Mouse (Mus musculus) kidney, postnatal 0 days (tissue): ENCODE measurements around the gene Grip1. TPM values are rescaled to one million over a fixed set of nuclear protein-coding genes. Genes with fewer than 3 reads are reported as not detected.

Experiments used
- ATAC-seq: fragments of 200-750 bp; cut with Nextera tagmentation; replicated peaks from 2 replicates; pipeline ENCODE4 v1.8.0; 2017; ENCODE audit warnings: low read depth, moderate number of reproducible peaks, moderate TSS enrichment, moderate library complexity; ENCODE audit not compliant: low FRiP score
- DNase-seq: peaks from one replicate; pipeline ENCODE4 v3.0.0-alpha.2; 2016; ENCODE audit warnings: low spot score
- H3K27ac ChIP-seq: fragments of 300-500 bp; sonication (generic); 2 replicates; pipeline ENCODE4 v1.5.1; 2014; ENCODE audit warnings: mild to moderate bottlenecking
- H3K27me3 ChIP-seq: fragments of 300-500 bp; sonication (generic); 2 replicates; pipeline ENCODE4 v1.6.1; 2014; ENCODE audit warnings: low read length, mixed read lengths; ENCODE audit not compliant: insufficient read depth
- H3K36me3 ChIP-seq: fragments of 300-500 bp; sonication (generic); 2 replicates; pipeline ENCODE4 v1.6.1; 2014; ENCODE audit warnings: low read length, mixed read lengths; ENCODE audit not compliant: insufficient read depth
- H3K4me1 ChIP-seq: fragments of 300-500 bp; sonication (generic); replicated peaks from 2 replicates; pipeline ENCODE4 v1.6.1; 2014; ENCODE audit warnings: antibody characterized with exemption, low read length, mixed read lengths; ENCODE audit not compliant: insufficient read depth
- H3K4me2 ChIP-seq: fragments of 300-500 bp; sonication (generic); 2 replicates; pipeline ENCODE4 v1.6.1; 2014; ENCODE audit warnings: mild to moderate bottlenecking, low read length, moderate library complexity, mixed read lengths
- H3K4me3 ChIP-seq: fragments of 300-500 bp; sonication (generic); replicated peaks from 2 replicates; pipeline ENCODE4 v1.5.1; 2014; ENCODE audit warnings: low read depth, low read length
- H3K9ac ChIP-seq: fragments of 300-500 bp; sonication (generic); 2 replicates; pipeline ENCODE4 v1.6.1; 2014; ENCODE audit warnings: low read depth, low read length
- H3K9me3 ChIP-seq: fragments of 300-500 bp; sonication (generic); replicated peaks from 2 replicates; pipeline ENCODE4 v1.6.1; 2016; ENCODE audit warnings: low read length, inconsistent platforms, mixed read lengths
- CTCF ChIP-seq: IDR thresholded peaks from 2 replicates; pipeline ENCODE4 v1.5.1; 2016; ENCODE audit warnings: antibody characterized with exemption, low read depth, mild to moderate bottlenecking, moderate library complexity
- WGBS: fragments of 180-500 bp; shearing (Covaris S2); extraction: QIAGEN DNeasy Blood & Tissue Kit; methylation state at CpG from one replicate; pipeline ENCODE4 v1.1.7; 2014; 5-methylcytosine and 5-hydroxymethylcytosine counted together
- polyA plus RNA-seq: library from polyadenylated mRNA; unstranded; fragments of >200 nt; fragmentation: Nextera tagmentation; extraction: Ambion mirVana; gene quantifications from 2 replicates; pipeline ENCODE4 v1.2.1, GENCODE M21; 2015

Gene Grip1
- polyA plus RNA-seq, 1 experiment from 2014 or later: 3.1 TPM

DNA sequence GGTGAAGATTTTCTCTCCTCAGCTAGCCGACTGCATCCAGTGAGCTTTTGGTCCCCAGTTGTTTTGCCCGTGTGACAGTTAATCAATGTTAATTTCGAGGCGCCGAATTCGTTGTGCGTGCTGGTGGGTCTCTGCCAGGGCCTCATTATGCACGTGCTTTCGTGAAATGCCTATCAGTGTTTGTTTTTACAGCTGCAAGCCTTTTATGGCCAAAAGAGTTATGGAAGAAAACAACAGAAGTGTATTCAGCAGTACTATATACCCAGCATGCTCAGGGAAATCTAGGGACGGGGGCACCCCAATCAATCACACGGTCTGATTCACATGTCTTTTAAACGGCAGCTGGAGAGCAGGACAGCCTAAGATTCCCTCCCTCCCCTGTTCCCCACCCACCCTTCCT lies 424.7 kb downstream of the Grip1 start:
- no peaks in the 10 kb centered on the region for H3K9me3 ChIP-seq
- ATAC-seq: no peak
- no peak overlapping the region for H3K27ac ChIP-seq
- no peaks in the 10 kb centered on the region for H3K4me1 ChIP-seq
- 30% methylated on average over 12 of the region's 12 CpGs for WGBS
- no peak overlapping the region for H3K9ac ChIP-seq
- no peak overlapping the region for H3K4me2 ChIP-seq
- no peak for TF ChIP-seq CTCF
- H3K4me3 ChIP-seq: no peak overlapping the region
- H3K36me3 ChIP-seq: no peaks in the 10 kb centered on the region
- no peaks in the 10 kb centered on the region for H3K27me3 ChIP-seq
- peak; percentile 2 for DNase-seq

GRCm38 (mm10) chr10:119884591-119884990 lies 431.0 kb downstream of the Grip1 start:
- no peak overlapping the region for H3K4me3 ChIP-seq
- WGBS: 76% methylated on average over 9 of the region's 9 CpGs
- H3K27me3 ChIP-seq: no peaks in the 10 kb centered on the region

GRCm38 (mm10) chr10:119885563-119885962 lies 431.9 kb downstream of the Grip1 start:
- TF ChIP-seq CTCF: peak; percentile 65
- WGBS: 81% methylated on average over 6 of the region's 6 CpGs
- DNase-seq (peak; percentile 59), ATAC-seq (no peak)
- Histone ChIP-seq H3K27me3 (no peaks in the 10 kb centered on the region), H3K36me3 (no peaks in the 10 kb centered on the region), H3K4me3 (no peak overlapping the region), H3K4me1 (no peaks in the 10 kb centered on the region), H3K4me2 (no peak overlapping the region), H3K9ac (no peak overlapping the region), H3K9me3 (no peaks in the 10 kb centered on the region), H3K27ac (no peak overlapping the region)

More at GRCm38 (mm10) chr10:119884591-119884990, 431.0 kb downstream of the Grip1 start:
- no peak for TF ChIP-seq CTCF
- no peaks in the 10 kb centered on the region for H3K9me3 ChIP-seq
- H3K4me2 ChIP-seq: no peak overlapping the region
- no peak overlapping the region for H3K27ac ChIP-seq
- H3K4me1 ChIP-seq: no peaks in the 10 kb centered on the region
- DNase-seq: no peak
- no peaks in the 10 kb centered on the region for H3K36me3 ChIP-seq
- no peak for ATAC-seq
- H3K9ac ChIP-seq: no peak overlapping the region

GRCm38 (mm10) chr10:119886681-119887080 lies 433.1 kb downstream of the Grip1 start:
- Histone ChIP-seq H3K9ac (no peak overlapping the region), H3K27me3 (no peaks in the 10 kb centered on the region), H3K27ac (no peak overlapping the region), H3K4me1 (no peaks in the 10 kb centered on the region), H3K4me2 (no peak overlapping the region), H3K9me3 (no peaks in the 10 kb centered on the region), H3K4me3 (no peak overlapping the region), H3K36me3 (no peaks in the 10 kb centered on the region)
- ATAC-seq: no peak
- 64% methylated on average over 1 of the region's 1 CpGs for WGBS
- no peak for TF ChIP-seq CTCF
- DNase-seq: no peak

DNA sequence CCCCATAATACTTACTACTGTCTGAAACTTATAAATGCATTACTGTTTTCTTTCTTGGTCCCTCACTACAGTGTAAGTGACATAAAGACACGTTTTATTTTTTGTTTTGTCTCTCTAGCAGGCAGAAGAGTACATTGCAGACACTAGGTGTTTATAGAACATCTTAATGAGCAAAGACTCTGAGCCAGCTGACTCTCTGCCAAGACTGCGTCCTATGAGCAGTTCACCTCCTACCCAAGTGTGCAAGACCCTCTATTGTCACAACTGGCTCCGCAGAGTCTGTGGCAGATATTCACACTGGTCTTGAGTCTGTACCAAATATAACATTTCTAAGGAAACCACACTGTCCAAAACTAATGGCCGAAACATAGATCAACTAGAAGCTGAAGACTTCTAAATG lies 449.1 kb downstream of the Grip1 start:
- Histone ChIP-seq H3K9ac (no peak overlapping the region), H3K27ac (no peak overlapping the region), H3K4me1 (no peaks in the 10 kb centered on the region), H3K4me2 (no peak overlapping the region), H3K4me3 (no peak overlapping the region), H3K27me3 (no peaks in the 10 kb centered on the region), H3K9me3 (no peaks in the 10 kb centered on the region), H3K36me3 (no peaks in the 10 kb centered on the region)
- WGBS: 61% methylated on average over 4 of the region's 4 CpGs
- no peak for TF ChIP-seq CTCF
- no peak for DNase-seq
- ATAC-seq: no peak

- Histone ChIP-seq H3K27ac (no peak overlapping the region), H3K4me3 (no peak overlapping the region), H3K9ac (no peak overlapping the region), H3K27me3 (no peaks in the 10 kb centered on the region), H3K4me2 (no peak overlapping the region), H3K36me3 (no peaks in the 10 kb centered on the region), H3K9me3 (no peaks in the 10 kb centered on the region), H3K4me1 (no peaks in the 10 kb centered on the region)
- 76% methylated on average over 7 of the region's 7 CpGs for WGBS
- DNase-seq: no peak
- TF ChIP-seq CTCF: no peak
- ATAC-seq: no peak
Observed at GRCm38 (mm10) chr10:119906869-119907268, 453.2 kb downstream of the Grip1 start.

DNA sequence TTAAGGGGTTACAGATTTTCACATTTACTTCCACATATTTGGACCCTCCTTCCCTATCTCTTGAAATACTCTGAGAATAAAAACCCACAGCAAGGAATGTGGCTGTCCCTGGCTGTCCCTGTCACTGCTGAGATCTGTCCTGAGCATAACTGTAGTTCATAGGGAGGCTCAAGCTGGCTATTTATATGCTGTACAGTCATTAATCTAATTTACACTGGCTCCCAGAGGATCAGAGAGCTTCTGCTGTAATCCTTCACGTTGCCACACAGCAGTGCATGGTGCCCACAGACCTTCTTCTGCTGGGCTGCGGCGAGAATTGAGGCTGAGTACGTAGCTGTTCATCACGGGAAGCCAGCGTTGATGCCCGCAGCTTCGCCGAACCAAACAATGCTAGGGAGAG lies 464.4 kb downstream of the Grip1 start:
- no peak overlapping the region for H3K4me3 ChIP-seq
- H3K27me3 ChIP-seq: no peaks in the 10 kb centered on the region
- ATAC-seq (no peak), DNase-seq (no peak)
- no peaks in the 10 kb centered on the region for H3K36me3 ChIP-seq
- no peak for TF ChIP-seq CTCF
- no peaks in the 10 kb centered on the region for H3K9me3 ChIP-seq
- H3K9ac ChIP-seq: no peak overlapping the region
- 86% methylated on average over 9 of the region's 9 CpGs for WGBS
- no peaks in the 10 kb centered on the region for H3K4me1 ChIP-seq
- no peak overlapping the region for H3K27ac ChIP-seq
- no peak overlapping the region for H3K4me2 ChIP-seq
